Mouse (Mus musculus) midbrain, embryonic 11.5 days (tissue): ENCODE results near the gene Tmem200a. TPM values are rescaled to one million over a fixed set of nuclear protein-coding genes. Genes with fewer than 3 reads are reported as not detected.
A peak's percentile ranks its signal among the peaks of the same experiment; 100 is the strongest.

ENCODE experiments used
- ATAC-seq: fragments of 200-750 bp; cut with Nextera tagmentation; 2 replicates; pipeline ENCODE4 v1.8.0; 2017; ENCODE audit warnings: moderate TSS enrichment, moderate library complexity; ENCODE audit not compliant: low FRiP score
- DNase-seq: peaks from one replicate; pipeline ENCODE4 v3.0.0; 2015; ENCODE audit warnings: low spot score; ENCODE audit errors: missing footprints
- H3K27ac ChIP-seq: fragments of 300-500 bp; sonication (generic); 2 replicates; pipeline ENCODE4 v1.5.1; 2014; ENCODE audit warnings: low read depth, low read length
- H3K27me3 ChIP-seq: fragments of 300-500 bp; sonication (generic); 2 replicates; pipeline ENCODE4 v1.6.1; 2014; ENCODE audit warnings: mild to moderate bottlenecking, low read length, moderate library complexity, mixed read lengths; ENCODE audit not compliant: control insufficient read depth, insufficient read depth
- H3K36me3 ChIP-seq: fragments of 300-500 bp; sonication (generic); 2 replicates; pipeline ENCODE4 v1.6.1; 2014; ENCODE audit warnings: mild to moderate bottlenecking, low read length, moderate library complexity, mixed read lengths; ENCODE audit not compliant: control insufficient read depth, insufficient read depth
- H3K4me1 ChIP-seq: fragments of 300-500 bp; sonication (generic); 2 replicates; pipeline ENCODE4 v1.6.1; 2014; ENCODE audit warnings: low read length; ENCODE audit not compliant: control insufficient read depth, insufficient read depth
- H3K4me2 ChIP-seq: fragments of 300-500 bp; sonication (generic); 2 replicates; pipeline ENCODE4 v1.6.1; 2014; ENCODE audit warnings: mild to moderate bottlenecking, moderate library complexity
- H3K4me3 ChIP-seq: fragments of 300-500 bp; sonication (generic); 2 replicates; pipeline ENCODE4 v1.5.1; 2014; ENCODE audit warnings: low read depth, low read length
- H3K9ac ChIP-seq: fragments of 300-500 bp; sonication (generic); 2 replicates; pipeline ENCODE4 v1.6.1; 2014; ENCODE audit warnings: low read length
- H3K9me3 ChIP-seq: fragments of 300-500 bp; sonication (generic); 2 replicates; pipeline ENCODE4 v1.6.1; 2016; ENCODE audit warnings: low read length; ENCODE audit not compliant: control insufficient read depth
- WGBS: fragments of 180-500 bp; shearing (Covaris S2); extraction: QIAGEN DNeasy Blood & Tissue Kit; methylation state at CpG from one replicate; pipeline ENCODE4 v1.1.7; 2014; 5-methylcytosine and 5-hydroxymethylcytosine counted together
- polyA plus RNA-seq: library from polyadenylated mRNA; unstranded; fragments of >200 nt; fragmentation: Nextera tagmentation; extraction: Ambion mirVana; gene quantifications from 2 replicates; pipeline ENCODE4 v1.2.1, GENCODE M21; 2014

Tmem200a gene
- polyA plus RNA-seq, 1 experiment from 2014 or later, result 11.4 TPM

DNA sequence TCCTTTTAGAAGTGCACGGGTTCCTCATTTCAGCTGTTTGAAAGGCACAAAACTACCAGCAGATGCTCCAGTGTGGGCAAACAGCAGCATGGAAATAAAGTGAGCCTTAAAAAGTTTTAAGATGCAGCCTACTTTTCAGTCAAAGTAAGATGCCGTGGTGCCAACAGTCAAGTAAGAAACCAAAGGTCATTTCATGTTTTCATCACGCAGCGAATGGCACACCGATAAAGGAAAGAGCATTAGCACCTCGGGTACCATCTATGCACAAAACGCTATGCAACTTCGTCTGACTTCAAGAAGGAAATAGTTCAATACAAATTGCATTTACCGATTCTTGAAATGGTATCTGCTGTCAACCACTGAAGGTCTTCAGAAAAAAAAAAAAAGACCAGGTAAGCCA lies 1.9 kb downstream of the Tmem200a start:
- no peaks in the 10 kb centered on the region for H3K36me3 ChIP-seq
- DNase-seq (peak; percentile 82), ATAC-seq (no peak)
- no peak overlapping the region for H3K9ac ChIP-seq
- H3K9me3 ChIP-seq, result no peaks in the 10 kb centered on the region
- no peaks in the 10 kb centered on the region for H3K27me3 ChIP-seq
- no peaks in the 10 kb centered on the region for H3K4me1 ChIP-seq
- no peak overlapping the region for H3K4me3 ChIP-seq
- 86% methylated on average over 9 of the region's 9 CpGs for WGBS
- no peak overlapping the region for H3K4me2 ChIP-seq
- no peak overlapping the region for H3K27ac ChIP-seq

- no peak overlapping the region for H3K4me3 ChIP-seq
- no peak overlapping the region for H3K27ac ChIP-seq
- H3K9me3 ChIP-seq, result no peaks in the 10 kb centered on the region
- no peaks in the 10 kb centered on the region for H3K4me1 ChIP-seq
- DNase-seq, result peak; percentile 35
- no peak for ATAC-seq
- WGBS, result 83% methylated on average over 5 of the region's 5 CpGs
- H3K36me3 ChIP-seq, result no peaks in the 10 kb centered on the region
- no peak overlapping the region for H3K9ac ChIP-seq
- no peaks in the 10 kb centered on the region for H3K27me3 ChIP-seq
- no peak overlapping the region for H3K4me2 ChIP-seq
These were observed 6.9 kb downstream of the Tmem200a start for GRCm38 (mm10) chr10:26071986-26072385.

GRCm38 (mm10) chr10:26063071-26063470 lies 15.8 kb downstream of the Tmem200a start:
- ATAC-seq (no peak), DNase-seq (no peak)
- Histone ChIP-seq H3K4me3 (no peak overlapping the region), H3K4me1 (no peaks in the 10 kb centered on the region), H3K36me3 (no peaks in the 10 kb centered on the region), H3K9me3 (no peaks in the 10 kb centered on the region), H3K4me2 (no peak overlapping the region), H3K27me3 (no peaks in the 10 kb centered on the region), H3K9ac (no peak overlapping the region), H3K27ac (no peak overlapping the region)
- 90% methylated on average over 4 of the region's 4 CpGs for WGBS

DNA sequence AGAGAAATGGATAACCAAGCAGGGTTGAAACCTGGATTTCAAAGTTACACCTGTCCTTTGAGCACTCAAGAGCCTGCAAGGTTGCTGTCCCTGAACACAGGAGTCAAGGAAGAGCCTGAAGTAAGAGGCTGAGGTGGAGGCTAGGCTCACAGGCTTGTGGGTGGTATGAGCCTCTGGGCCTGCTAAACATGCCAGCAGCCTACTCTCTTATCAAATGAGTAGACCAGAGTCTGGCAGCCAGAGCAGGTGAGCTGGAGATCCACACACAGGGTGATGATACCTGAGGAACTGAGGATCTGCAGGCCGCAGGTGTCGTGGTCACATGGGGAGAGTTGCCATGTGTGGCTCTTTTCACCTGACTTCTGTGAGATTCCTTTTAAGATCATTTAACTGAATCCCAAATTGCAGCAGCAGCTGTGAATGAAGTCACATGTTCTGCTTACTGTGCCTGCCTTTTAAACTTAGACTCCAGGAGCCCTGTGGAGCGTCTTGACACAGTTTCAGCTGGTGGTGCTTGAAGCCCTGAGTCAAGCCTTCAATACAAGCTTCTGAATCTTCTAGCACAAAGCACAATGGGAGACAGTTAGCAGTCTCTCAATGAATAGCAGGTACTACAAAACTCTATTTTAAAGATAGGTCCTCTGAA lies 19.1 kb downstream of the Tmem200a start:
- Histone ChIP-seq H3K27ac (no peak overlapping the region), H3K4me1 (no peaks in the 10 kb centered on the region), H3K36me3 (no peaks in the 10 kb centered on the region), H3K4me3 (no peak overlapping the region), H3K27me3 (no peaks in the 10 kb centered on the region), H3K9ac (no peak overlapping the region), H3K9me3 (no peaks in the 10 kb centered on the region), H3K4me2 (no peak overlapping the region)
- DNase-seq, result no peak
- ATAC-seq, result no peak
- 85% methylated on average over 3 of the region's 3 CpGs for WGBS

DNA sequence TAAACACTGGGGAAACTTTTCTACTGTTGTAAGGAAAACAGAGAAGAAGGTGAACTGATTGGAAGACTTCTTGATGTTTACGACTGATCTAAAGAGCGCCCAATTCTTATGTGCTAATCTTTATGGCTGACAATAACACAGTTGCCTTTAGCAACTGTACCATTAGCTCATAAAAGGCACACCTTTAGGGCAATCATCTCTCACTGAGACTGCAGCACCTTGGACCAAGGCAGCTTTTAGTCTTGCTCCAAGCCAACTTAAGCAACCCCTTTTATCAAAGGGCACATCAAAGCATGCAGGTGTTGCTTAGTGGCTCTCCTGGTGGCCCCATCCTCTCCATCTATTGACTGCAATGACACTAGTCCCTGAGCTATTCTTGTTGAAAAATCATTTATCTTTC lies 27.7 kb downstream of the Tmem200a start:
- Histone ChIP-seq H3K36me3 (no peaks in the 10 kb centered on the region), H3K27me3 (no peaks in the 10 kb centered on the region), H3K4me1 (no peaks in the 10 kb centered on the region), H3K27ac (no peak overlapping the region), H3K4me3 (no peak overlapping the region), H3K9ac (no peak overlapping the region), H3K4me2 (no peak overlapping the region), H3K9me3 (no peaks in the 10 kb centered on the region)
- DNase-seq, result no peak
- ATAC-seq, result no peak
- 96% methylated on average over 2 of the region's 2 CpGs for WGBS

DNA sequence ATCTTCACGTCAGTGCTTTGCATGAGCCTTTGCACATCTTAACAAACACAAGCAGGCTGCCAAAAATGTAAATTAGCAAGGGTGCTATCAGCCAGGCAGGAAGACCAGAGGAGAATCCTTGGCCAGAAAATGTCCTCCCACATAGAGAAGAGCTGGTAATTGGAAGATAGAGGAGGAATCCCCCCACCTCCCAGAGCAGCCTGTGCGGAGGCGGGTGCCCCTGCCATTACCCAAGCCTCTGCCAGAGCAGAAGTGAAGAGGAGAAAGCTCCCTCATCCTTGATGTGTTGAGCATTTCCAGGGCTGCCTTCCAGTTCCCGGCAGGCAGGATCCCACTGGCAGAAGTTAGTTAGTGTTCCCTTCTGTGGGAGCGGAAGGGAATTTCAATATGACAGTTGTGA lies 43.9 kb downstream of the Tmem200a start:
- DNase-seq (no peak), ATAC-seq (no peak)
- Histone ChIP-seq H3K9ac (no peak overlapping the region), H3K36me3 (no peaks in the 10 kb centered on the region), H3K27me3 (no peaks in the 10 kb centered on the region), H3K4me1 (no peaks in the 10 kb centered on the region), H3K4me2 (no peak overlapping the region), H3K27ac (no peak overlapping the region), H3K9me3 (no peaks in the 10 kb centered on the region), H3K4me3 (no peak overlapping the region)
- WGBS, result 87% methylated on average over 5 of the region's 5 CpGs

GRCm38 (mm10) chr10:26018740-26019139 lies 60.1 kb downstream of the Tmem200a start:
- no peaks in the 10 kb centered on the region for H3K27me3 ChIP-seq
- no peak overlapping the region for H3K4me3 ChIP-seq
- no peaks in the 10 kb centered on the region for H3K9me3 ChIP-seq
- no peaks in the 10 kb centered on the region for H3K4me1 ChIP-seq
- DNase-seq (no peak), ATAC-seq (no peak)
- H3K9ac ChIP-seq, result no peak overlapping the region
- H3K27ac ChIP-seq, result no peak overlapping the region
- H3K36me3 ChIP-seq, result no peaks in the 10 kb centered on the region
- no peak overlapping the region for H3K4me2 ChIP-seq
- WGBS, result 80% methylated on average over 3 of the region's 3 CpGs

DNA sequence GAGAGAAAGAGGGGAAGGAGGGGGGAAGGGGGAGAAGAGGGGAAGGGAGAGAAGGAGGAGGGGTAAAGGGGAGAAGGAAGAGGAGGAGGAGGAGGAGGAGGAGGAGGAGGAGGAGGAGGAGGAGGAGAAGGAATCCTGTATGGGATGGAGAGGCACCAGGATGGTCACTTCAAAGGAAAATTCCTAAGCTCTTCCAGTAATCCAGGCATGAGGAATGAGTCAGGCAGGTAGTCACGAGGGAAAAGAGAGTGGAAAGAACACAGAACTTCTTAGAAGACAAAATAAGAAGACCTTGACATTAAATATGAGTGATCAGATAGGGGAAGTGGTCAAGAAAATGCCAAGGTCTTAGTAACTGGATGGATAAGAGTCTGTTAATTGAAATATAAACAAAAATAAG lies 64.6 kb downstream of the Tmem200a start:
- H3K36me3 ChIP-seq, result no peaks in the 10 kb centered on the region
- no peaks in the 10 kb centered on the region for H3K4me1 ChIP-seq
- H3K27me3 ChIP-seq, result no peaks in the 10 kb centered on the region
- no peak overlapping the region for H3K4me2 ChIP-seq
- no peak for DNase-seq
- H3K9me3 ChIP-seq, result no peaks in the 10 kb centered on the region
- H3K4me3 ChIP-seq, result no peak overlapping the region
- WGBS, result 69% methylated on average over 1 of the region's 1 CpGs
- no peak overlapping the region for H3K9ac ChIP-seq
- no peak for ATAC-seq
- H3K27ac ChIP-seq, result no peak overlapping the region

GRCm38 (mm10) chr10:26008948-26009347 lies 69.9 kb downstream of the Tmem200a start:
- ATAC-seq (no peak), DNase-seq (no peak)
- Histone ChIP-seq H3K9ac (no peak overlapping the region), H3K4me1 (no peaks in the 10 kb centered on the region), H3K4me3 (no peak overlapping the region), H3K27ac (no peak overlapping the region), H3K9me3 (no peaks in the 10 kb centered on the region), H3K27me3 (no peaks in the 10 kb centered on the region), H3K4me2 (no peak overlapping the region), H3K36me3 (no peaks in the 10 kb centered on the region)
- 83% methylated on average over 5 of the region's 5 CpGs for WGBS
